Mouse (Mus musculus) CD4-positive, CD25-positive, alpha-beta regulatory T cell, adult 4 months (primary cell): Measurements from ENCODE around the gene Smok3a. TPM values are rescaled to one million over a fixed set of nuclear protein-coding genes. Genes with fewer than 3 reads are reported as not detected.
"Not testable (repeated sequence)": the region's sequence is repeated elsewhere in the genome, so short reads cannot be mapped to it uniquely, and the experiment has no call there.

Experiments
- ATAC-seq: one replicate; pipeline ENCODE4 v1.8.0; 2017
- polyA plus RNA-seq, 2 experiments: library from polyadenylated mRNA; unstranded; fragments of 100-300 nt; shearing (Covaris generic); gene quantifications; one replicate each; pipeline ENCODE4 v1.2.1; 2017

The Smok3a gene
- polyA plus RNA-seq, result not detected

DNA sequence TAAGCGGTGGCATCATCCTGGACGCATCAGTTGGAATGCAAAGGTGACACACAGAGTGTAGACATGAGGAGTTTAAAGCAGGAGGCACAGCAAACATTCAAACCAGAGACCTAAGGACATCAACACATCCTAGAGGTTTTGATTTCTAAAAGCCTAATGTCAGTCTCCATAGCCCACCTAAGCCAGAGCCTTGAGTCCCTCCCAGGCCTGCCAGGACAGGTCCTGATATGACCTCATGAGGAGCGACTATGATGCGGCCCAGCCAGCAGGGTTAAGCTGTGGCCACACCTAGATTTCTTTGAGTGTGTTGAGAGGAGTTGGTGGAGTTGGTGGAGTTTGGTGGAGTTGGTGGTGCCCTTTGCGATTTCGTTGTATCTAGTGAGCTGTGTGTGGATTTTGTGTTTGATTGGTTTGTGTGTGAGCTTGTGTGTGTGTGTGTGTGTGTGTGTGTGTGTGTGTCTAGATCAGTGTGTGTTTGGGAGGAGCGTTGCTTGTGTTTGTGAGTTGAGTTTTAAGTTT is at the start of gene Smok3a, which contains the start of gene Smok3b:
Gene Smok3a (plus strand): TSS at position 301 of the 519 bp plus-strand sequence.
Gene Smok3b (plus strand): TSS at position 469 of the 519 bp plus-strand sequence.
- ATAC-seq, result not testable (repeated sequence)

- no peak for ATAC-seq
Observed at GRCm38 (mm10) chr5:137973161-137973560, 47.9 kb upstream of the Smok3a start.

DNA sequence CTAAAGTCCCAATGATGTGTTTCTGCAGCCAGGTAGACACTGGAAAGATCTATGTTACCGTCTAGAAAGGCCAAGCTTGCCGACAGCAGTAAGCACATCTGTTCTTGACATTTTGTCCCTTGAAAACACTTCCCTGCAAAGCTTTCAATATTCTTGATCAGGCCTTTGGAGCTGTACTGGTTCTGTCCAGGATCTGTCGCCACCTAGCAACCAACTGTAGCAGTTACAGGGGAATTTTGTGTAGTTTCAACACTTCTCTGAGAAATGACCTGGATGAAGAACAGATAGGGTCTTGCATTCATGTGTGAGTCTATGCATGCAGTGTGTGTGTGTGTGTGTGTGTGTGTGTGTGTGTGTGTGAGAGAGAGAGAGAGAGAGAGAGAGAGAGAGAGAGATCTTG is 47.3 kb upstream of the Smok3a start:
- no peak for ATAC-seq

DNA sequence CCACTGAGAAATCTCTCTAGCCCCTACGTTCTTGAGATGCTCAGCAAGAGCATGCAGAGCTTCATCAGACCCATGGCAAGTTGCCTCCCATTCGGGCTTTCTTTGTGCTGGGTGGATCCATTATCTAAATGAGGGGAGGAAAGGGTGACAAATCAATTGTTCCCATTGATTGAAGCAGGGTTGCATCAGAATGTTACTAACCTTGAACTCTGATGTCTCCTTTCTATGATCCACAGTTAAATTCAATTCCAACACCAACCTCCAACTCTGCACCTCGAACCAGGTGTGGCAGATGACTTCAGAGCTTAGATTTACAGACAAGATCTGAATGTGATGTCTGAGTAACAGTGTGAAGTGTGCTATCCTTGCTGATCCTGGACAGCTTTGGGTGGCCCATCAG is 46.3 kb upstream of the Smok3a start:
- no peak for ATAC-seq

DNA sequence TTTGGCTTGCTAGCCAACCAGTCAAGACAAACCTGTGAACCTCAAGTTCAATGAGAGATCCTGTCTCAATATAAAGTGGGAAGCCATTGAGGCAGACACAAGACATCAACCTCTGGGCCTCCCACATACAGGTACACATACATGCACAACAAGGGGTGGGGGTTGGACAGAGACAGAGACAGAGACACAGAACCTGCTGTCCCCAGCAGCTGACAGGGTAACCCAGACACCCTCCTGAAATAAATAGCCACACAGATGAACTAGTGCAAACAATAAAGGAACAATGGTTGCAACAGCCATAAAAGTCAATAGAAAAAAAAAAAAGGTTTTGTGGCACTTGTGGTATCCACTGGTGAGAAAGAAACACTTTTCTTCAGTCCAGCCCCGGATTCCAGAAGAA is 45.6 kb upstream of the Smok3a start:
- no peak for ATAC-seq

- no peak for ATAC-seq
Observed at GRCm38 (mm10) chr5:137977291-137977690, 43.8 kb upstream of the Smok3a start.

DNA sequence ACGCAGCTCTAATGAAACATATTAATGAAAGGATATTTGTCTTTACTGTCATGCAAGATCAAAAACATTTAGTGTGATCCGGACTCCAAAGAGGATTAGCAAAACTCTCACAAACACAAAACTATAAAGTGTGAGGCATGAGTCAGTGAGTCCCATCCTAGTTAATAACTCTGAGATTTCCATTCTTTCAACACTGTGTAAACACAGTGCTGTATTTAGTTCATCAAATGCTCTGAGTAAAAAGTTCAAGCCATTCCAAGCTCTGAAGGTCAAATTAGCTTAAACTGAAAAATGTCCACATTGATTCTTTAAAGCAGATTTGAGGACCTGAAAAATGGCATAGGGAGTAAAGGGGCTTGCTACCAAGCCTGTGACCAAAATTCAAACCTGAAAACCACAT is 42.0 kb upstream of the Smok3a start:
- no peak for ATAC-seq

- ATAC-seq, result no peak
Observed at GRCm38 (mm10) chr5:137981300-137981699, 39.8 kb upstream of the Smok3a start, which contains the start of gene Azgp1. Gene Azgp1, plus strand, starts transcription at chr5:137981520.

DNA sequence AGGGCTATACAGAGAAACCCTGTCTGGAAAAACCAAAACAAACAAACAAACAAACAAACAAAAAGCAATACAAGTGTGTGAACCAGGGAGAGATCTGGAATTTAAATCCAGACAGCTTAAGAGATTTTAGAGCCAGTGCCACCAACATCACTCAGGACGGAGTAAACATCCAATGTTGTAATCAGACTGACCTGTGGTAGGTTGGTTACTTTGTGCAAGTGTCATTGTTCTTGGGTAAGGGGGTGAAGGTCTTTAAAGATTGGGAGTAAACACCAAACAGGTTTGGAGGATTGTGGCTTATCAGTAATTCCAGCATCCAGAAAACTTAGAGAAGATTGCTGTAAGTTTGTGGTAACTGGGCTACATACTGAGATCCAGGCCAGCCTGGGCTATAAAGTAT is 34.7 kb upstream of the Smok3a start:
- ATAC-seq, result no peak

GRCm38 (mm10) chr5:138009437-138009836 is 11.6 kb upstream of the Smok3a start:
- no peak for ATAC-seq

- no peak for ATAC-seq
Observed at GRCm38 (mm10) chr5:138012382-138012781, 8.7 kb upstream of the Smok3a start.

DNA sequence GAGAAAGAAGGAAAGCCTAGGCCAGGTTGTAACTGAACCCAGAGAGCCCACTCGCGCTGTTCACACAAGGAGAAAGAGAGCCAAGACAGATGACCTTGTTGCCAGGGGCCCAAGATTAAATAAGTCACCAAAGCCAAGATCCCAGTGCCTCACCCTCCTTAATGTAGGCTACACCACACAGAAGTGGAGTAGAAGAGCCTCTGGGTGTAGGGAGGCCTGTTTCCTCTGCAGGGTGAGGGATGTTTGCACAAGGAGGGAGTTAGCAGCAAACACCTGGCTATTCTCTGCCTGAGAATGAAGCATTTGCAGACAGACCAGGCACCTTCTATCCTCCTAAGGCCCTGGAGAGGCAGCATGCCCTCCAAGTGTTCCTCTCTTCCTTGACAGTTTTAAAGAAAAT is 4.5 kb upstream of the Smok3a start:
- no peak for ATAC-seq

DNA sequence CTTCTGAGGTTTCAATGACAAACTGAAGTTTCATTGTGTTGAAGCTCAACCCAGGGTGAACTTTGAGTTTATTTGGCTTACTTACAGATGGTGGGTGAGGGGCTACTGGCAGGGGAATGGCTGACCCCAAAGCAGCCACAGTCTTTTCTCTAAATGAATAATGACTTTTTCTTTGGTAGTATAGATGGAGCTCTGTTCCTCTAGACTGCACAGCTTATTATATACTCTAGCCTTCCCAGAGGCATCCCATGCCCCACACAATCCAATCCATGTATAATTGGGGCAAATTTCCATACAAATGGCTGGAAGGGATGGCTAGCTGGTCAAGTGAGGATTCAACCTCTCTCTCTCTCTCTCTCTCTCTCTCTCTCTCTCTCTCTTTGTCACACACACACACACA is 4.1 kb upstream of the Smok3a start:
- no peak for ATAC-seq

DNA sequence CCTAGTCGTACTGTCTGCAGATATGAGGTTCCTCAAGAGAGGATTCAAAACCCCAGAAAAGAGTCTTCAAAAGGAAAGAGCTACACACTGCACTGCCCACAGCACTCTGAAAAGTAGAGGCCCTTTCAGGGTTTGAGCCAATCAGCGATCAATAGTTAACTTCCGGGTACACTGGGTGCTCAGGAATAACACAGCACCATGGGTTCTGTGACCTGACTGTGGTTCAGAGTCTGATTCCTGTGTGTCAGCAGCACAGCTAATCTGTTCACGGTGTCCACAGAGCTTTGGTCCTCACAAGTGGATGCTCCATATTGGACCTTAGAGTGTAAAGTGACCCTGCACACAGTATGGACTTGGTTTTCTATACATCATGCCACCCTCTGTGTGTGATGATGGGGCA is 1.5 kb upstream of the Smok3a start:
- not testable (repeated sequence) for ATAC-seq

GRCm38 (mm10) chr5:138052894-138053293 is 31.8 kb downstream of the Smok3a start, which contains the start of gene Smok3c:
Gene Smok3c, plus strand, starts transcription at chr5:138053194.
- not testable (repeated sequence) for ATAC-seq

DNA sequence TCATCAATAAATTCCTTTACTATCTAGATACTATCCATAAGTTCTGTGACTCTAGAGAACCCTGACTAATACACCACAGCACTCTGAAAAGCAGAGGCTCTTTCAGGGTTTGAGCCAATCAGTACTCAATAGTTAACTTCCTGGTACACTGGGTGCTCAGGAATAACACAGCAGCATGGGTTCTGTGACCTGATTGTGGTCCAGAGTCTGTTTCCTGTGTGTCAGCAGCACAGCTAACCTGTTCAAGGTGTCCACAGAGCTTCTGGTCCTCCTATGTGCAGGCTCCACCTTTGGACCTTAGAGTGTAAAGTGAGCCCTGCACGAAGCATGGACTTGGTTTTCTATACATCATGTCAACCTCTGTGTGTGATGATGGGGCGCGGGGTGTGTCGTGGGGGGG is 52.7 kb downstream of the Smok3a start:
- no peak for ATAC-seq

DNA sequence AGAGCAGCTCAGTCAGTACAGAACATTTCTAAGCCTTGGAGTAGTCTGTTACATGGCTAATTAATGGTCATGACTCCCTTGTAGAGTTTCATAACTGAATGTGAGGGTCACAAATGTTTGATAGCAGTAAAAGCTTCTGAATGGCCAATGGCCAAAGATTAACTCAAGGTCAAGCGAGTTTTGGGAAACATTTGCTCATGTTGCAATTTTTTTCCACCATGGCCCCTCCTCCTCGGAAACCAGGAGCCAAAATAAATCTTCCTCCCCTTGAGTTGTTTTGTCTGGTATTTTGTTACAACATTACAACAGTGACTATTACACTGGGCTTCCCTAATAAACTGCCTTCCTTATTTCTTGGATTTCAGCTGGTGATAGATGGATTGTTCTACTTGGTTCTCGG is 54.6 kb downstream of the Smok3a start:
- no peak for ATAC-seq

GRCm38 (mm10) chr5:138076148-138076547 is 55.1 kb downstream of the Smok3a start:
- no peak for ATAC-seq

GRCm38 (mm10) chr5:138080456-138080855 is 59.4 kb downstream of the Smok3a start:
- ATAC-seq, result no peak

- no peak for ATAC-seq
Observed at GRCm38 (mm10) chr5:138081446-138081845, 60.4 kb downstream of the Smok3a start.

DNA sequence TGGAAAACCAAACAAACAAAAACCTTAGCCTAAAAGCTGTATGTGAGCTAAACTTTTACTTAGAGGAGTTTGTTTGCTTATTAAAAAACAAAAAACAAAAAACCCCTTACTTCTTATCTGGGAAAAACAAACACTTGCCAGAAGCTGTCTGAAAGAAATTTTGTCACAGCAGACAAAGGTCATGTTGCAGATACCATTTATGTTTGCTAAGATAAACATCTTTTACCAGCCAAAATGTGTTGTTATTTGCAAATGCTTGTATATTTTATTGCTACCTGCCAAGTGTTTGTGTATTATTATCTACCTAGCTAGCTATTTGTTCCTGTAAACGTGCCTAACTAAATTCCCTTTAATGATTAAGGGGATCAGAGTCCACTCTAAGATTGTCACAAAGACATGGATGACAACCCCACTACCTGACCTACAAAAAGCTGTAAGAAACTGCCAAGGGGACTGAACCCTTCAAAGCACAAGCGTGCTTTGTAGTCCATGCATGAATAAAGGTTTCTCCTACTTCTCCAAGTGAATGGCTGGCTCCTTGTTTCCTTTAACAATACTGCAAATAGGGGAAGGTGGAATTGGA is 62.3 kb downstream of the Smok3a start:
- ATAC-seq, result no peak

GRCm38 (mm10) chr5:138083936-138084335 is 62.9 kb downstream of the Smok3a start:
- no peak for ATAC-seq
